Mouse (Mus musculus) heart, postnatal 0 days (tissue): ENCODE measurements around the gene Zfp710.

Source experiments
- CTCF ChIP-seq: IDR thresholded peaks from 2 replicates; pipeline ENCODE4 v1.5.1; 2016; ENCODE audit warnings: antibody characterized with exemption, control low read depth, low read depth
- EP300 ChIP-seq: IDR thresholded peaks from 2 replicates; pipeline ENCODE4 v1.6.1; 2016; ENCODE audit warnings: antibody characterized with exemption, low read depth

DNA sequence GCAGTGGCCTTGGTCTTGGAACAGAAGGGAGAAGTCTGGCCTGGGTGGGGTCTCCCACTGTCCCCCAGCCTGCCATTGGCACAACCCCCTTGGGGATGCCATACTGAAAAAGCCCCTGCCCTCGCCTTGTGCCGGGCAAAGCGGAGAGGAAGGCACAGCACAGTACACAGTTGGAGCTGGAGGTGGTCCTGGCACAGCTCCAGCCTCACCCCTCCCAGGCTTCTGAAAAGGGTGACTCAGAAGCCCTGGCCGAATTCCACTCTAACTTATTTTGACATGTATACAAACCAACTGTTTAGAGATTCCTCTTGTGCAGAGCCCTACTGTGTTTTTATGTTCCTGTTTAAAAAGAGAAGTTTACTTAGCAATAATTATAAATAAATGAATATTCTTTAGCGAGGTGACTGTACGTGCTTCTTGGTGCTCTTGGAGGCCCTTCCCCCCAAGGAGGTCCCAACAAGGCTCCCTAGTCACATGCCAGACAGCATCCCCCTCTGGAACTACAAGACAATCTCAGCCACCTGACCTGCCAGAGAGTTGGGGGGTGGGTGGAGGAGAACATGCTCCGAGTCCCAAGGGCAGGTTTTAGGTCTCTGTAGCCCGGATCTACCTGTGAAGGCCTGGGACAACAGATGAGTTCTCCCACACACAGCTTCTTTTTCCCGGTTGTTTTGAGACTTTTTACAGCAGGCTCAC is 67.9 kb downstream of the Zfp710 start:
- TF ChIP-seq CTCF, result no peak
- TF ChIP-seq EP300, result no peak
